ENCODE assay signal across 13 mouse cellular contexts in the genomic region with DNA sequence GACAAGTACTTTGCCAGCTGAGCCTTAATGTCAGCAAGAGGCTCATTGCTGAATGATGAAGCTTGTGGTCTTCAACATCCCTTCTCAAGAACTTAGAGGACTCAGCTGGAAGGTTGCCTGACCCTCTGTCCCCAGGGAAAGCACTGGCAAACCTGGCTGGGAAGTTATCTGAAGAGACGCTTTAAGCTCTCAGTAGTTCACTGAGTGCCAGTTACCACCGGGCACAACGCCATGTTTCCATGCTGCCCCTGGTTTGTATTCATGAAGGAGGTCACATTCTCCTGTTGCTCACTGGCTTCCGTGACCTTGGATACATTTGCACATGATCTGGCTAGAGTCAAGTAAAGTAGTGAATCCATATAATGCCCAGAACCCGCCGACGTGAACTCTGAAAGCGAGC. TPM values are rescaled to one million over a fixed set of nuclear protein-coding genes. Genes with fewer than 3 reads are reported as not detected.
DNase-seq lines count a peak whose midpoint lies in the region; ATAC-seq and TF ChIP-seq lines count a peak whose summit lies in the region.
"Had no signal": no experiment of that assay in that cellular context is flagged by ENCODE, and none has a peak within 500 bp of the region (broad histone marks: within the 10 kb centered on the region; RNA-seq: fewer than 3 reads in every experiment).

No protein-coding gene starts in this region.

- no peaks in the 10 kb centered on the region; the same call in 1 of the 2 replicates for H3K4me1 ChIP-seq in heart, embryonic 12.5 days (replicated peaks)
- no peaks in the 10 kb centered on the region for H3K4me1 ChIP-seq in heart, postnatal 0 days (ENCODE audit: control insufficient read depth, insufficient read depth)

- no peak for ATAC-seq in heart, embryonic 12.5 days (ENCODE audit: insufficient number of reproducible peaks, low FRiP score)
- peak; percentile 94 for ATAC-seq in heart, postnatal 0 days (ENCODE audit: insufficient read depth, low read depth)
- ATAC-seq: liver, postnatal 0 days had no signal

- no peak overlapping the region for H3K9ac ChIP-seq in heart, embryonic 12.5 days
- no peak overlapping the region for H3K9ac ChIP-seq in heart, postnatal 0 days (replicated peaks; ENCODE audit: low read depth, low read length)
- H3K9ac ChIP-seq: limb, embryonic 12.5 days; liver, postnatal 0 days had no signal

- peak; percentile 88 to 90 for DNase-seq in heart, adult 18-20 months
- DNase-seq in testis, postnatal 10 days (ENCODE audit: low spot score), result peak; percentile 53
- no peak for DNase-seq in testis, postnatal 14 days (ENCODE audit: low spot score)
- DNase-seq in heart, postnatal 0 days (ENCODE audit: low spot score), result peak; percentile 91
- DNase-seq in urinary bladder, adult 18-20 months (ENCODE audit: low spot score in 2 of 2), result no peak
- no peak for DNase-seq in layer of hippocampus, postnatal 14 days (ENCODE audit: low spot score in 2 of 2)
- no peak for DNase-seq in frontal cortex, postnatal 10 days (ENCODE audit: low spot score in 2 of 2)
- DNase-seq: cerebellum, adult 11-12 months; liver, postnatal 0 days; thymus, postnatal 14 days had no signal

- WGBS in heart, embryonic 12.5 days, result 74% methylated on average over 8 of the region's 8 CpGs
- WGBS in heart, postnatal 0 days, result 35% methylated on average over 8 of the region's 8 CpGs

- H3K36me3 ChIP-seq in heart, embryonic 12.5 days, result no peaks in the 10 kb centered on the region
- H3K36me3 ChIP-seq in heart, postnatal 0 days (replicated peaks; ENCODE audit: control insufficient read depth, insufficient read depth, low read length), result no peaks in the 10 kb centered on the region
- H3K36me3 ChIP-seq: limb, embryonic 12.5 days had no signal

- H3K27me3 ChIP-seq in heart, embryonic 12.5 days (replicated peaks), result no peaks in the 10 kb centered on the region
- H3K27me3 ChIP-seq in heart, postnatal 0 days (ENCODE audit: control insufficient read depth, insufficient read depth, low read length), result no peaks in the 10 kb centered on the region
- H3K27me3 ChIP-seq: limb, embryonic 12.5 days had no signal

- no peak overlapping the region for H3K4me3 ChIP-seq in heart, embryonic 12.5 days
- no peak overlapping the region for H3K4me3 ChIP-seq in heart, postnatal 0 days (ENCODE audit: low read depth, low read length)
- H3K4me3 ChIP-seq: erythroblast, embryonic 14.5 days; limb, embryonic 12.5 days had no signal

- H3K9me3 ChIP-seq in heart, embryonic 12.5 days (replicated peaks), result no peaks in the 10 kb centered on the region
- H3K9me3 ChIP-seq in heart, postnatal 0 days (replicated peaks; ENCODE audit: control insufficient read depth, low read length), result no peaks in the 10 kb centered on the region
- H3K9me3 ChIP-seq: limb, embryonic 12.5 days had no signal

- no peak overlapping the region for H3K4me2 ChIP-seq in heart, embryonic 12.5 days
- peak overlapping the region; percentile 20; the same call in 1 of the 2 replicates for H3K4me2 ChIP-seq in heart, postnatal 0 days (ENCODE audit: low read depth, low read length)
- H3K4me2 ChIP-seq: limb, embryonic 12.5 days had no signal

- no peak overlapping the region for H3K27ac ChIP-seq in heart, embryonic 12.5 days (ENCODE audit: poor library complexity, severe bottlenecking)
- peak overlapping the region; percentile 74 for H3K27ac ChIP-seq in heart, postnatal 0 days (ENCODE audit: low read depth)
- H3K27ac ChIP-seq: limb, embryonic 12.5 days had no signal

- TF ChIP-seq CTCF in heart, postnatal 0 days (IDR thresholded peaks at IDR 0.05; ENCODE audit: low read depth), result no peak

- peak; percentile 88 for TF ChIP-seq EP300 in heart, postnatal 0 days (IDR thresholded peaks at IDR 0.05; ENCODE audit: low read depth)

RNA-seq across cellular contexts. Expression of a gene that starts 20.1 kb away (rescaled TPM):
- total RNA-seq in heart, adult 18-20 months (2021), result 10 to 100 TPM in 1 of 2 experiments, 1 to 10 TPM in 1; 7.8 to 12.7 TPM
- 78.2 and 84.1 TPM in 2 replicates for polyA plus RNA-seq in heart, embryonic 12.5 days (2016; fragmentation: Nextera tagmentation; extraction: Ambion mirVana)
- 87.0 and 98.3 TPM in 2 replicates for total RNA-seq in heart, postnatal 0 days (2014; rRNA removed; ENCODE audit: low replicate concordance)
- 44.5 and 55.5 TPM in 2 replicates for polyA plus RNA-seq in heart, postnatal 0 days (2015; fragmentation: Nextera tagmentation; extraction: Ambion mirVana)
- total RNA-seq in layer of hippocampus, postnatal 14 days (2021), result 10 to 100 TPM; 47.8 to 50.1 TPM

Comparison
In these comparisons a context has a peak if more than half of its experiments do, and no peak if none do; other contexts are left out.
1. DNase-seq: peak in heart, adult 18-20 months (2 of 2), testis, postnatal 10 days (single experiment) and heart, postnatal 0 days (single experiment); none in testis, postnatal 14 days (single experiment), urinary bladder, adult 18-20 months (0 of 2), layer of hippocampus, postnatal 14 days (0 of 2) and frontal cortex, postnatal 10 days (0 of 2).